Mouse (Mus musculus): Measurements from ENCODE around the gene Gm17571. TPM values are rescaled to one million over a fixed set of nuclear protein-coding genes. Genes with fewer than 3 reads are reported as not detected.
A peak's percentile ranks its signal among the peaks of the same experiment; 100 is the strongest.

Gm17571 gene
- total and polyA plus RNA-seq, 3 experiments: not detected

GRCm38 (mm10) chr9:13484267-13485240, 38.0 kb upstream of the Gm17571 start (continued):
- TF ChIP-seq ZNF384 (IDR thresholded peaks at IDR 0.05; ENCODE audit: low read depth, low read length): no peak
- no peak for TF ChIP-seq CHD2 (IDR thresholded peaks at IDR 0.05; ENCODE audit: low read length)
- peak; percentile 68 for TF ChIP-seq SIN3A (IDR thresholded peaks at IDR 0.05; ENCODE audit: low read length)
- no peak for TF ChIP-seq PAX5 (IDR thresholded peaks at IDR 0.05; ENCODE audit: low read length)
- no peak for TF ChIP-seq ZMIZ1 (IDR thresholded peaks at IDR 0.05; ENCODE audit: low read depth, low read length)
- no peak for TF ChIP-seq JUN (IDR thresholded peaks at IDR 0.05; ENCODE audit: insufficient read depth, low read depth, low read length)
- TF ChIP-seq GABPA (IDR thresholded peaks at IDR 0.05; ENCODE audit: insufficient replicate concordance, low read depth, low read length): no peak
- no peak for TF ChIP-seq CHD1 (IDR thresholded peaks at IDR 0.05; ENCODE audit: low read depth, low read length)

DNA sequence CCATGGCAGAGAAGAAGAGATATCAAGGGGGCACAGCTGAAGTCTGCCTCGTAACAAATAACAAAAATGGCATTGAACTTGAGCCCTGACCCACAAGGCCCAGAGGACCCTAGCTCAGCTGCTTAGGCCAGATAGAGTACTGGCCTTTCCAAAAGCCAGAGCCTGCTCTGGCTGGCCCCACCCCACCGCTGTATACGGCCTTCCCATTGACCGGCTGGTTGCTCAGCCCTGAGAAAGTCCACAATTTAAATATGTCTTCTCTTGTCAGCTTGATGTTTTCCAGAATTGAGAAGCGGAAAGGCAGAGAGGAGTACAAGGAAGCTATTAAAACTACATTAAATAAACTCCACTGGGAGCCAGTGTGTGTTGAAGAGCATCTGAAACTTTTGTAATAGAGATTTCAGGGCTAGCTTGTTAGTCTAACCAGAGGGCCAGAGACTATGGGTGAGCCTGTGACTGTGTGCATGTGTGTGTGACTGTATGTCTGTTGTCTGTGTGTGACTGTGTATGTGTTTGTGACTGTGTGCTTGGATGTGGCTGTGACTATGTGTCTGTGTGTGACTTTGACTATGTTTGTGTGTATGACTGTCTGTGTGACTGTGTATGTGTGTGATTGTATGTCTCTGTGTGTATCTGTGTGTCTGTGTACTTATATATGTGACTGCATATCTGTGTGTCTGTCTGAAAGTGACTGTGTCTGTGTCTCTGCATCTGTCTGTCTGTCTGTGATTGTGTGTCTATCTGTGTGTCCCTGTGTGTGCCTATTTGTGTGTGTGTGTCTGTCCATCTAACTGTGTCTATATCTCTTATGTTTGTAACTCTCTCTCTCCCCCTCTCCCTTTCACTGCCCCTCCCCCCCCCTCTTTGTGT, 36.9 kb upstream of the Gm17571 start:
- peak overlapping the region; percentile 79 for H3K27ac ChIP-seq (ENCODE audit: insufficient read depth, low read depth)
- in situ Hi-C loops (cut with MboI; ENCODE audit: low pct_ligation_motif_present, low pct_unique_long_range_greater_than_20kb, low sequenced_read_pairs) (no loop called here), dilution Hi-C loops (cut with MboI; ENCODE audit: extremely low pct_ligation_motif_present, extremely low pct_unique_long_range_greater_than_20kb, low sequenced_read_pairs) (no loop called here)
- TF ChIP-seq GABPA (IDR thresholded peaks at IDR 0.05; ENCODE audit: insufficient replicate concordance, low read depth, low read length): no peak
- no peak for TF ChIP-seq ZMIZ1 (IDR thresholded peaks at IDR 0.05; ENCODE audit: low read depth, low read length)
- TF ChIP-seq MAFK (IDR thresholded peaks at IDR 0.05; ENCODE audit: insufficient replicate concordance, low read length): no peak
- no peak for TF ChIP-seq CHD1 (IDR thresholded peaks at IDR 0.05; ENCODE audit: low read depth, low read length)
- TF ChIP-seq TBP (conservative IDR thresholded peaks at IDR 0.05; ENCODE audit: low read depth, low read length): no peak
- TF ChIP-seq JUND (conservative IDR thresholded peaks at IDR 0.05; ENCODE audit: low read depth, low read length): no peak
- TF ChIP-seq ELF1 (IDR thresholded peaks at IDR 0.05; ENCODE audit: low read depth, low read length): no peak
- no peak for TF ChIP-seq RCOR1 (conservative IDR thresholded peaks at IDR 0.05; ENCODE audit: low read depth, low read length)
- no peak for TF ChIP-seq RAD21 (IDR thresholded peaks at IDR 0.05; ENCODE audit: low read depth, low read length)
- no peak for TF ChIP-seq USF1 (IDR thresholded peaks at IDR 0.05; ENCODE audit: low read depth, low read length)
- TF ChIP-seq MXI1 (IDR thresholded peaks at IDR 0.05; ENCODE audit: low read depth, low read length): no peak
- TF ChIP-seq JUN (IDR thresholded peaks at IDR 0.05; ENCODE audit: insufficient read depth, low read depth, low read length): no peak
- no peak for TF ChIP-seq ZKSCAN1 (IDR thresholded peaks at IDR 0.05; ENCODE audit: borderline replicate concordance, low read depth, low read length)
- TF ChIP-seq MYC (IDR thresholded peaks at IDR 0.05; ENCODE audit: low read depth, low read length): no peak
- TF ChIP-seq POLR2A (IDR thresholded peaks at IDR 0.05; ENCODE audit: low read depth, low read length): no peak
- no peaks in the 10 kb centered on the region for H3K9me3 ChIP-seq (replicated peaks; ENCODE audit: low read length)
- H3K9ac ChIP-seq (ENCODE audit: insufficient read depth, low read depth): peak overlapping the region; percentile 74
- peaks cover 21 to 37% of the 10 kb centered on the region in 2 experiments for H3K4me1 ChIP-seq (ENCODE audit: control insufficient read depth in 1 of 2, insufficient read depth in 2 of 2)
- H3K79me2 ChIP-seq (replicated peaks; ENCODE audit: control insufficient read depth, extremely low read depth, insufficient read depth, poor library complexity, severe bottlenecking): 0 out of 2 replicates have a peak, but pooled peaks cover 2% of the 10 kb centered on the region
- peak overlapping the region in 1 of 3 experiments; percentile 15 for H3K4me3 ChIP-seq (replicated peaks in 1 of 3; ENCODE audit: low read depth in 2 of 3, low read length in 2 of 3, poor library complexity in 1 of 3)
- peak overlapping the region; percentile 99 for H3K4me2 ChIP-seq (ENCODE audit: insufficient read depth, low read depth, poor library complexity, severe bottlenecking)
- no peaks in the 10 kb centered on the region for H3K27me3 ChIP-seq (replicated peaks)
- peaks cover 0 to 6% of the 10 kb centered on the region in 2 experiments for H3K36me3 ChIP-seq (replicated peaks in 1 of 2; ENCODE audit: control insufficient read depth in 1 of 2, insufficient read depth in 1 of 2, low read length in 1 of 2)
- DNase-seq (ENCODE audit: extremely low read depth): no peak
